Mouse (Mus musculus) MEL (cell line): ENCODE measurements at regions not wholly inside any gene's neighbourhood (a gene's known extent, or its start where the extent isn't known, plus 50 kb on each side); places are given as distances from the start of the nearest gene placed in this dataset.

Experiments used
- DNase-seq: peaks from one replicate; pipeline ENCODE4 v3.0.0; 2011; ENCODE audit warnings: low read depth, low spot score
- H3K27ac ChIP-seq: 2 replicates; pipeline ENCODE4 v1.5.1; 2012; ENCODE audit warnings: low read depth, mild to moderate bottlenecking, control low read depth, low read length, moderate library complexity; ENCODE audit not compliant: control insufficient read depth
- H3K27me3 ChIP-seq, 2 experiments: fragments of 150-350 bp in 1 of 2; sonication (generic) in 1 of 2; 2 replicates each; pipeline ENCODE4 v1.6.1; 2012; ENCODE audit warnings: low read length in 2 of 2, mild to moderate bottlenecking in 2 of 2, improper control_type of control experiment in 1 of 2, moderate library complexity in 1 of 2; ENCODE audit not compliant: insufficient read depth in 2 of 2, control insufficient read depth in 1 of 2
- H3K36me3 ChIP-seq, 2 experiments: 2 replicates each; pipeline ENCODE4 v1.6.1; 2012 to 2014; ENCODE audit warnings: low read length in 2 of 2, improper control_type of control experiment in 1 of 2, inconsistent platforms in 1 of 2, mild to moderate bottlenecking in 1 of 2; ENCODE audit not compliant: insufficient read depth in 2 of 2, control insufficient read depth in 1 of 2
- H3K4me1 ChIP-seq, 2 experiments: fragments of 150-350 bp in 1 of 2; sonication (generic) in 1 of 2; 2 replicates each; pipeline ENCODE4 v1.6.1; 2012; ENCODE audit warnings: low read length in 2 of 2, improper control_type of control experiment in 1 of 2, mild to moderate bottlenecking in 1 of 2; ENCODE audit not compliant: insufficient read depth in 2 of 2, control insufficient read depth in 1 of 2
- H3K4me3 ChIP-seq, 2 experiments: fragments of 150-350 bp in 1 of 2; sonication (generic) in 1 of 2; 2 replicates each; pipeline ENCODE4 v1.5.1; 2012; ENCODE audit warnings: low read depth in 2 of 2, low read length in 2 of 2, mild to moderate bottlenecking in 2 of 2, moderate library complexity in 2 of 2, control low read depth in 1 of 2, improper control_type of control experiment in 1 of 2; ENCODE audit not compliant: control insufficient read depth in 1 of 2, insufficient read depth in 1 of 2
- H3K79me2 ChIP-seq: 2 replicates; pipeline ENCODE4 v1.6.1; 2012; ENCODE audit warnings: mild to moderate bottlenecking, low read length, moderate library complexity; ENCODE audit not compliant: control insufficient read depth, poor library complexity, insufficient read depth
- H3K9ac ChIP-seq: 2 replicates; pipeline ENCODE4 v1.6.1; 2012; ENCODE audit warnings: low read depth, mild to moderate bottlenecking, control low read depth, low read length, moderate library complexity; ENCODE audit not compliant: control insufficient read depth, poor library complexity, severe bottlenecking
- H3K9me3 ChIP-seq: fragments of 150-350 bp; sonication (generic); replicated peaks from 2 replicates; pipeline ENCODE4 v1.6.1; 2012; ENCODE audit warnings: mild to moderate bottlenecking, low read length, improper control_type of control experiment, moderate library complexity; ENCODE audit not compliant: insufficient read depth
- CHD1 ChIP-seq: IDR thresholded peaks from 2 replicates; pipeline ENCODE4 v1.6.1; 2012; ENCODE audit warnings: low read depth, mild to moderate bottlenecking, inconsistent platforms, low read length, improper control_type of control experiment
- CHD2 ChIP-seq: IDR thresholded peaks from 2 replicates; pipeline ENCODE4 v1.6.1; 2011; ENCODE audit warnings: low read length, improper control_type of control experiment
- CTCF ChIP-seq, 3 experiments: IDR thresholded peaks in 2 of 3; conservative IDR thresholded peaks in 1 of 3; 2 replicates each; pipeline ENCODE4 v1.5.1; 2011 to 2012; ENCODE audit warnings: low read length in 3 of 3, low read depth in 2 of 3, mild to moderate bottlenecking in 2 of 3, improper control_type of control experiment in 1 of 3, inconsistent platforms in 1 of 3, mixed read lengths in 1 of 3, moderate library complexity in 1 of 3; ENCODE audit not compliant: control insufficient read depth in 1 of 3, insufficient read depth in 1 of 3, poor library complexity in 1 of 3, severe bottlenecking in 1 of 3
- E2F4 ChIP-seq: IDR thresholded peaks from 2 replicates; pipeline ENCODE4 v1.6.1; 2011; ENCODE audit warnings: low read depth, low read length, improper control_type of control experiment, borderline replicate concordance
- ELF1 ChIP-seq: IDR thresholded peaks from 2 replicates; pipeline ENCODE4 v1.6.1; 2014; ENCODE audit warnings: low read depth, mild to moderate bottlenecking, inconsistent platforms, low read length, improper control_type of control experiment, moderate library complexity
- ETS1 ChIP-seq: IDR thresholded peaks from 2 replicates; pipeline ENCODE4 v1.6.1; 2012; ENCODE audit warnings: low read depth, mild to moderate bottlenecking, inconsistent platforms, low read length, improper control_type of control experiment, moderate library complexity
- GATA1 ChIP-seq: IDR thresholded peaks from 2 replicates; pipeline ENCODE4 v1.6.1; 2011; ENCODE audit warnings: low read depth, low read length, improper control_type of control experiment
- HCFC1 ChIP-seq: IDR thresholded peaks from 2 replicates; pipeline ENCODE4 v1.6.1; 2012; ENCODE audit warnings: low read depth, mild to moderate bottlenecking, inconsistent platforms, low read length, improper control_type of control experiment, moderate library complexity
- KAT2A ChIP-seq: conservative IDR thresholded peaks from 2 replicates; pipeline ENCODE4 v1.6.1; 2012; ENCODE audit warnings: low read depth, low read length, improper control_type of control experiment, inconsistent platforms
- MXI1 ChIP-seq: IDR thresholded peaks from 2 replicates; pipeline ENCODE4 v1.6.1; 2011; ENCODE audit warnings: mild to moderate bottlenecking, low read depth, low read length, improper control_type of control experiment
- MYB ChIP-seq: IDR thresholded peaks from 2 replicates; pipeline ENCODE4 v1.6.1; 2011; ENCODE audit warnings: mild to moderate bottlenecking, low read depth, low read length, improper control_type of control experiment
- MYC ChIP-seq: IDR thresholded peaks from 2 replicates; pipeline ENCODE4 v1.6.1; 2011; ENCODE audit warnings: low read depth, mild to moderate bottlenecking, low read length, improper control_type of control experiment, moderate library complexity
- NRF1 ChIP-seq: IDR thresholded peaks from 2 replicates; pipeline ENCODE4 v1.6.1; 2014; ENCODE audit warnings: low read depth, mild to moderate bottlenecking, inconsistent platforms, low read length, improper control_type of control experiment, moderate library complexity; ENCODE audit not compliant: poor library complexity, insufficient read depth, severe bottlenecking
- POLR2AphosphoS5 ChIP-seq: IDR thresholded peaks from 2 replicates; pipeline ENCODE4 v1.6.1; 2012; ENCODE audit warnings: low read depth, borderline replicate concordance, mild to moderate bottlenecking, inconsistent platforms, low read length, moderate library complexity, mixed read lengths
- RAD21 ChIP-seq: IDR thresholded peaks from 2 replicates; pipeline ENCODE4 v1.6.1; 2011; ENCODE audit warnings: mild to moderate bottlenecking, low read depth, low read length, improper control_type of control experiment
- SMC3 ChIP-seq: IDR thresholded peaks from 2 replicates; pipeline ENCODE4 v1.6.1; 2011; ENCODE audit warnings: low read depth, low read length, improper control_type of control experiment
- TAL1 ChIP-seq: IDR thresholded peaks from 2 replicates; pipeline ENCODE4 v1.6.1; 2012; ENCODE audit warnings: mild to moderate bottlenecking, inconsistent platforms, low read length, moderate library complexity, mixed read lengths
- TBP ChIP-seq: IDR thresholded peaks from 2 replicates; pipeline ENCODE4 v1.8.0; 2011; ENCODE audit warnings: low read depth, low read length, improper control_type of control experiment
- TCF12 ChIP-seq: IDR thresholded peaks from 2 replicates; pipeline ENCODE4 v1.6.1; 2014; ENCODE audit warnings: low read depth, mild to moderate bottlenecking, inconsistent platforms, low read length, improper control_type of control experiment, moderate library complexity
- UBTF ChIP-seq: IDR thresholded peaks from 2 replicates; pipeline ENCODE4 v1.6.1; 2012; ENCODE audit warnings: low read depth, mild to moderate bottlenecking, inconsistent platforms, low read length, improper control_type of control experiment, moderate library complexity, borderline replicate concordance; ENCODE audit not compliant: insufficient read depth
- USF1 ChIP-seq: IDR thresholded peaks from 2 replicates; pipeline ENCODE4 v1.6.1; 2014; ENCODE audit warnings: low read depth, mild to moderate bottlenecking, inconsistent platforms, low read length, improper control_type of control experiment, moderate library complexity
- ZC3H11A ChIP-seq: IDR thresholded peaks from 2 replicates; pipeline ENCODE4 v1.6.1; 2012; ENCODE audit warnings: low read depth, mild to moderate bottlenecking, inconsistent platforms, low read length, improper control_type of control experiment
- ZMIZ1 ChIP-seq: IDR thresholded peaks from 2 replicates; pipeline ENCODE4 v1.6.1; 2012; ENCODE audit warnings: low read depth, mild to moderate bottlenecking, inconsistent platforms, low read length, improper control_type of control experiment, moderate library complexity

- Histone ChIP-seq H3K79me2 (no peaks in the 10 kb centered on the region), H3K36me3 (no peaks in the 10 kb centered on the region), H3K9me3 (no peaks in the 10 kb centered on the region), H3K4me3 (no peak overlapping the region), H3K4me1 (peaks cover 0 to 5% of the 10 kb centered on the region in 2 experiments; a peak in 2 of 4 replicates), H3K9ac (no peak overlapping the region), H3K27ac (no peak overlapping the region), H3K27me3 (no peaks in the 10 kb centered on the region)
- no peak for TF ChIP-seq CHD1
- TF ChIP-seq TBP = no peak
- no peak for TF ChIP-seq ELF1
- no peak for TF ChIP-seq E2F4
- TF ChIP-seq CTCF (IDR thresholded peaks at IDR 0.05 in 2 of 3, conservative IDR thresholded peaks at IDR 0.05 in 1 of 3; ENCODE audit: control insufficient read depth in 1 of 3, insufficient read depth in 1 of 3, low read depth in 2 of 3, low read length in 3 of 3, poor library complexity in 1 of 3, severe bottlenecking in 1 of 3) = no peak
- peak; percentile 38; the same call in 1 of the 2 replicates for TF ChIP-seq USF1
- no peak for TF ChIP-seq ZMIZ1
- no peak for TF ChIP-seq ZC3H11A
- TF ChIP-seq CHD2 = no peak
- DNase-seq = no peak
These were observed 123.3 kb downstream of the Psat1 start for GRCm38 (mm10) chr19:15823688-15824371.

- no peaks in the 10 kb centered on the region for H3K79me2 ChIP-seq
- H3K27me3 ChIP-seq = peaks cover 0 to 4% of the 10 kb centered on the region in 2 experiments; a peak in 3 of 4 replicates
- H3K4me3 ChIP-seq = no peak overlapping the region
- no peak overlapping the region for H3K27ac ChIP-seq
- TF ChIP-seq ZMIZ1 (no peak), RAD21 (no peak), TAL1 (no peak), KAT2A (no peak), CTCF (IDR thresholded peaks at IDR 0.05 in 2 of 3, conservative IDR thresholded peaks at IDR 0.05 in 1 of 3; ENCODE audit: control insufficient read depth in 1 of 3, insufficient read depth in 1 of 3, low read depth in 2 of 3, low read length in 3 of 3, poor library complexity in 1 of 3, severe bottlenecking in 1 of 3) (no peak), NRF1 (no peak), CHD2 (no peak), MYB (no peak), UBTF (no peak), TBP (no peak), TCF12 (no peak), HCFC1 (no peak), ETS1 (no peak), SMC3 (no peak), ZC3H11A (no peak), POLR2AphosphoS5 (no peak), MYC (no peak), GATA1 (no peak), MXI1 (no peak), USF1 (no peak)
- no peaks in the 10 kb centered on the region for H3K9me3 ChIP-seq
- no peak overlapping the region for H3K9ac ChIP-seq
- H3K4me1 ChIP-seq = peaks cover 0 to 5% of the 10 kb centered on the region in 2 experiments; a peak in 2 of 4 replicates
- no peak for DNase-seq
- H3K36me3 ChIP-seq = no peaks in the 10 kb centered on the region
These were observed 127.1 kb downstream of the Psat1 start for GRCm38 (mm10) chr19:15820020-15820419.
